Mouse (Mus musculus) lung, postnatal 4 days (tissue): ENCODE results near the gene Msmb.
"Not testable (repeated sequence)": the region's sequence is repeated elsewhere in the genome, so short reads cannot be mapped to it uniquely, and the experiment has no call there.

Experiments
- DNase-seq, 2 experiments: peaks; one replicate each; pipeline ENCODE4 v3.0.0; 2021

The Msmb gene

DNA sequence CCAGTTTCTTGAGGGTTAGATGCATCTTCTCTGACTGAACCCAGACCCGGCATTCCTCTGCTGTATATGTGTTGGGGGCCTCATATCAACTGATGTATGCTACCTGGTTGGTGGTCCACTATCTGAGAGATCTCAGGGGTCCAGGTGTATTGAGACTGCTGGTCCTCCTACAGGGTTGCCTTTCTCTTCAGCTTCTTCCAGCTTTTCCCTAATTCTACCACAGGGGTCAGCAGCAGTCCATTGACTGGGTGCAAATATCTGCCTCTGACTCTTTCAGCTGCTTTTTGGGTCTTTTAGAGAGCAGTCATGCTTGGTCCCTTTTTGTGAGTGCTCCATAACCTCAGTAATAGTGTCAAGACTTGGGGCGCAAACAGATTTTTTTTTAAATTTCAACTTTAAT is 9.0 kb downstream of the Msmb start:
- DNase-seq, result no peak

DNA sequence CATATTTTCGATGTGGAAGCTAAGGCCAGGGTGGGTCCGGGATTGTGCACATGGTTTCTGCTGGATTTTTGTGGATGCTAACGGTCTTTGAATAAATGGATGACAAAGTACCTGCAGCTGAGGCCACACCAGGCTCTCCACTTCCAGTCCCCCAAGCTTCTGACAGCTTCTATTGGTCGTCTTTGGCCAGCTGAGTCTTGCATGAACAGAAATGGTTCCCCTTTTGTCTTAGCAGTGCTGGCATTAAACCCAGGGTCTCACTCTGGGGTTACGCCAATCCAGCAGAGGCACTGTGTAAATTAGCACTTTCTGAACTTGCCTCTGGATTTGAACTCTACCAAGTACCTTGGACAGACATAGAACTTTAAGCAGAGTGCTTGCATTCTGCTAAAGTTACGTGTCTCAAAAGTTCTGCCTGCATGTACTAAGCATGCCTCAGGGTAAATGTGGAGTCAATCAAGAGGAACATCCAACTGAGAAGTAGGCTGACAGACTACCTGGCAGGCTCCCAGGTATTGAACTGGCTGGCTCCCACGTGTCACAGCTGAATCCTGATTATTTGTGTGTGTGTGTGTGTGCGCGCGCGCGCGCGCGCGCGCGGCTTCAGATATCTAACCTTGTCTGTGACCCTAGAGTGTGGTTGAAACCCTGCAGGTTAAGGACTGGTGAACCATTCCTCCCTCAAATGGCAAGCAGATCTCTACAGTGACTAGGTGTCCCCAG is 10.6 kb downstream of the Msmb start:
- DNase-seq, result no peak

DNA sequence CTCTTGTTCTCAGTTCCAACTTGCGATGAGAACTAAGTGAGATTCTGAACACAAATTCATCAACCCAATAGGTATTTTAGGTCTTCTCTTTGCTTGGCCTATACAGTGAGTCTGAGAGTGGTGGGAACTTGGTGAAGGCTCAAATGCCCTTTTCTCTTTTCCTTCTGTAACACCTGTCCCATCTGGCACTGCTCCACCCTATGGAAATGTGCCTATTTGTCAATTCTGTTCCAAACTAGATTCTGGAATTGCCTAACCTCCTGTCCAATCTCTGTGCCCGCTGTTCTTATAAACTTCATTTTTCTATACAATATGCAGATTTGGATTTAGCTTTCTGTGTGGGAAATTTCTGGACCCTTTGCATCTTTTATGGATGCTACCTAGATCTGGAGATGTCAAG is 11.3 kb downstream of the Msmb start:
- DNase-seq, result no peak

DNA sequence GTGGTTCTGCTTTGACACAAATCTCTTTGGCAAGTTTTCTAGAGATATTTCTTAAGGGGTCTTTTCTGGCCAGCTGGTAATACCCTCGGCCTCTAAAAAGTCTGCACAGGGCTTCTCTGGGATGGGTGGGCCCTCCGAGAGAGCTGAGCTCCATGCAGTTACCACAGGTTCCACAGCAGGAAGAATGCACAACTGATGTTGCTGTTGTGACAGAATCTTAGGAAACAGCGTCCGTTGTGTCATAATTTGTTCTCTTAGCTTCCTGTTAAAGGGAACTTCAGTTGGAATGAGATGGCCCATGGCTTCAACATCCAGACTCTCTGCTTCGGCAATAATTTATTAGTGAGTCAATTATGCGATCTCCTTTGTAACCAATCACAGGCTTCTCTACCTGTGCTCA is 12.9 kb downstream of the Msmb start:
- DNase-seq, result no peak

DNA sequence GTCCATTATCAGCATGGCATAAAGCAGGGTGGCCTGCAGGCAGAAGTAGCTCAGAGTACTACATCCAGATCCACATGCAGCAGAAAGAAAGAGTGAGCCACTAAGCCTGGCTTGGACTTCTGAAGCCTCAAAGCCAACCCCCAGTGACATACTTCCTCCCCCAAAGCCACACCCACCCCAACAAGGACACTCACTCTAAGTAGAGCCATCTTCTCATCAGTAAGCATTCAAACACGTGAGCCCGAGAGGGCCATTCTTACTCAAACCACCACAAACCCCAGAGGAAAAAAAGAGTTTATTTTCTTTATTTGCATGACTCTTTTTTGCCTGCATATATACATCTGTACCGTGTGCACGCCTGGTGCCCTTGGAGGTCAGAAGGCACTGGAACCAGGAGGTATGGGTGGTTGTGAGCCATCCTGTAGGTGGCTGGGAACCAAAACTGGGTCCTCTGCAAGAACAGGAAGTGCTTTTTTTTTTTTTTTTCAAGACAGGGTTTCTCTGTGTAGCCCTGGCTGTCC is 17.4 kb downstream of the Msmb start:
- DNase-seq, result peak in 1 of 2 experiments; percentile 21

DNA sequence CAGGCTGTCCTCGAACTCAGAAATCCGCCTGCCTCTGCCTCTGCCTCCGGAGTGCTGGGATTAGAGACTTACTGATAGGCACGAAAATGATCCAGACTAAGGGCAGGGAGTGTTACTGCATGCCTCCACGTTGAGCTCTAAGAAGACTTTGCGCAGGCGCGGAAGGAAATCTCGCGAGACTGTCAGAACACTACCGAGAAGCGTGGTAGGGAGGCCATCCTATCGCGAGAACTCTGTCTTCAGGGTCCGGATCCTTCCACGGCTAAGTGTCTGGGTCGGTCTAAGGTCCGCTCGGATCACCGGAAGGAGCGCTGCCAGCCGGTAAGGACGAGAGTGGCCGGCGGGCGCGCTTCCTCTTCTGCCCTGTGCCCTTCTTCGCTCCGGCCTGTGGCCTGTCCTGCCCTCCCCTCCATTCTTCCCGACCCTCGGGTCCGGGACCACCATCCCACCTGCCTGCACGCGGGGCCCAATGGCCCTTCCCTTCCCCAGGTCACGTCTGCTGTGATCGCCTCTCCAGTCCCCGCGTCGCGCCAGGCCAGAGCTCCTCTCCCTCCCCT is 17.9 kb downstream of the Msmb start, which contains the start of gene Ncoa4:
Gene Ncoa4, plus strand, starts transcription at position 176 of the 557 bp plus-strand sequence.
- peak; percentile 98 to 99 for DNase-seq

DNA sequence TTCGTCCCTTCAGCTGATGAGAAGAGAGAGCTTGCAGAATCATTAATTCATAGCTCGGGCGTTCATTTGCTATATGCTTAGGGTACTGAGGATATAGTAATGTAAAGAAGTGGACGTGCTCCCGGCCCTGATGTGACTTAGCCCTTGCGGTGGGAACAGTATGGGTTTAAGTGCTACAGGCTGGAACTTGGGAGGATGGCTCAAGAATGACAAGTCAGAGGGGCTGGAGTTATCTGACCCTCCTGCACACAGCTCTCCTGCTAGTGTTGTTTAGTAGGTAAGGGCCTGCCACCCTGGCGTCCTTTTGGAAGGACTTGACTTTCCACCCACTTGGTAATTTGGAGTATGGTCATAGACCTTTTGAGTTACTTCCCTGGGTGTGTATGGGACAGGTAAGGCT is 18.7 kb downstream of the Msmb start:
- no peak for DNase-seq

DNA sequence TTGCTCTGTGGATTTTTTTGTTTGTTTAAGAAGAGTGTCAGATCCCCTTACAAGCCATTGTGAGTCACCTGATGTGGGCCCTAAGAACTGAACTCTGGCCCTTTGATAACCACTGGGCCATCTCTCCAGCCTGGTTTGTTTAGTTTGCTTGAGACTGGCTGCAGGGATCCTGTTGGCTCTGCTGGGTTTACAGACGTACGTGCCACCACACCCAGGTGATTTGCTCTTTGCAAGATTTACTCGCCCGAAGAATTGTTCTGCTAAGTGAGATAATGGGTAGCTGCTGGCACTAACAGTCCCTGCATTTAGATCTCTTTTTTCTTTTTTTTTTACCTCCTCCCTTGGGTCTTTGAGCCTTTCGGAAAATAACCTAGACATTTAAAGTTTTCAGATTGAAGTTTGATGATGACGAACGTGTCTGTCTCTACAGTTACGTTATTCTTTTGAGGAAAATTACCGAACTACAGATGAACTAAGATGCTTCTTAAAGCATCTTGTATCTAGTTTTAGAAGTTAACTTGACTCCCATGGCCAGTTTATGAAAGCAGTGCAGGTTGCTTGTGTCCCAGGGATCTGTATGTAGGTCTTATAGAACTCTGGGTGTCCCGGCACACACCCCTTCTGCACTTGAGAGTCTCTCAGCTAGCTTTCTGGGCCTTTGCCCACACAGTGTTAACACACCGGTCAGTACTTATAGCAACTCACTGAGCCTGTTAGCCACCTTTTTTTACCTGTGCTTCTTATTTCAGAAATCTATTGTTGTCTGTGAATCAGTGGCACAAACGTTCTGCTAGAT is 19.5 kb downstream of the Msmb start:
- no peak for DNase-seq

DNA sequence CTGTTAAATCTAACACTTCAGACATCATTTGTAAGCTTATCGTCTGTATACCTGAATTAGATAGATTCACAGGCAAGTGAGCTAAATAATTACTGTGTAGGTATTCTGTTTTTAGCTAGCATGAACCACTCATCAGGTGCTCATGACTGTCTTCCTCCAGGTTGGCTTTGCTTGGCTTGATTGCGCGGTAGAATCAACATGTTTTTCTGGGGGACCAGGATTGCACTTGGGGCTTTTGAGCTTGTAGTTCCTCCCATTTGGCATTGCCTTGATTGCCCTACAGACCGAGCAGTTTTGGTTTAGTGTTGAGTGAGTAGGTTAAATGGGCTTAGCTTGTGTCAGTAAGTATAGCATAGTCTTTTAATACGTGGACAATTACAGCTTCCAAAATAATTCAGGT is 20.4 kb downstream of the Msmb start:
- DNase-seq, result no peak

DNA sequence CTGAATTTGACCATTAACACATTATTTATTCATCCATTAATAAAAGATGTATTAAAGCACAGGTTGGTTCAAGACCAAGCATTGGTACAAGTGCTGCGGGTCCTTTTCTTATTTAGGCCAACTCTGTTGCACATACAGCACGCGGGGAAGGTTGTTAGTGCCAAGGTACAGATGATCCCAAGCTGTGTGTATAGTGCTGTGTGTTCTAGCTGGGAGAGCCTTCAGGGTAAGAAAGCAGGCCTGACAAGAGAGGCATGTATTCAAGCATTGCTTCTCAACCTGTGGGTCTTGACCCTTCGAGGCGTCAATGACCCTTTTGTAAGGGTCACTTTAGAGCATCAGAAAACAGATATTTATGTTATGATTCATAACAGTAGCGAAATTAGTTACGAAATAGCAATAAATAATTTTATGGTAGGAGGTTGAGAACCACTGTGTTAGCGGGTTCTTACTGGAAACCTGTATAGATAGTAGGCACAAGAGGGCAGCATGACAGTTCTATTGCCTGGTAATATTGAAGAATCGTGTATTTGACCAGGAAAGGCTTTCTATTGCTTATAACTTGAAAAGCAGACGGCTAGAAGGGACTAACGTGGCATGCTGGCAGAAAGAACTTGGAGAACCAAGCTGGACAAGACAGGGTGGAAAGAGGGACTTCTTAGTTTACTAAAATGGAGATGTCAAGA is 21.5 kb downstream of the Msmb start:
- DNase-seq, result no peak

DNA sequence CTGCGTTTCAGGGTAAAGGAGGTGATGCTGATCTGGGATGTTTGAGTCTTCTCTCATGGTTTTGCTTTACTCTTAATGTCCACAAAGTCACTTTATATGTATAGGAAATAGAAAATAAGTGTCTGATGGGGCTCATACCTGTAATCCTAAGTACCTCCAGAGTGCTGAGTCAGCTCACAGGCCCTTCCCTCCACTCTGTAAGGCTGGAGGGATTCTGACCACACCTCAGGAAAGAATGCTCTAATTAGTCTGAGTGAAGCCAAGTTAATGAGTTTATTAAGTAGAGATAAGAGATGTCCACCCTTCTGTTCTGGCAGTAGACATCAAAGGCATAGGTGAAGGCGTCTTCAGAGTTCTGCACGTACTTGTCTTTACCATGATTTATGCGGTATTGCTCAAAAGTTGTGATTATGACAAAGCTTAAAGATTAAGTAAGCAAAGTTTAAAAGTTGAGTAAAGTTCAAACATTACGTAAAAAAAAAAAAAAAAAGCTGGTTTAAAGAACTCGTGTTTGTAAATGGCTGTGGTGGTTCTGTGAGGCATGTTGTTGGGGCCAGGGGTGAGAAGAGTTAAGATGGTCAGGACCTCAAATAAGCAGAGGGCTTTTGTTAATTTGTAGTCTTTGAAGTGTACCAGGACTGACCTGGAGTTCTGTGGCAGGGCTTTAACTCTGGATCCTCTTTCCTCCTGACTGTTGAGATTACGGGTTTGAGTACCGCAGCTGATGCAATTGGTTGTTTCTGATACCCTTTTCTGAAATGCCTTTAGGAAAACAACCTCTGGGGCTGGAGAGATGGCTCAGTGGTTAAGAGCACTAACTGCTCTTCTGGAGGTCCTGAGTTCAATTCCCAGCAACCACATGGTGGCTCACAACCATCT is 22.6 kb downstream of the Msmb start:
- DNase-seq, result no peak

DNA sequence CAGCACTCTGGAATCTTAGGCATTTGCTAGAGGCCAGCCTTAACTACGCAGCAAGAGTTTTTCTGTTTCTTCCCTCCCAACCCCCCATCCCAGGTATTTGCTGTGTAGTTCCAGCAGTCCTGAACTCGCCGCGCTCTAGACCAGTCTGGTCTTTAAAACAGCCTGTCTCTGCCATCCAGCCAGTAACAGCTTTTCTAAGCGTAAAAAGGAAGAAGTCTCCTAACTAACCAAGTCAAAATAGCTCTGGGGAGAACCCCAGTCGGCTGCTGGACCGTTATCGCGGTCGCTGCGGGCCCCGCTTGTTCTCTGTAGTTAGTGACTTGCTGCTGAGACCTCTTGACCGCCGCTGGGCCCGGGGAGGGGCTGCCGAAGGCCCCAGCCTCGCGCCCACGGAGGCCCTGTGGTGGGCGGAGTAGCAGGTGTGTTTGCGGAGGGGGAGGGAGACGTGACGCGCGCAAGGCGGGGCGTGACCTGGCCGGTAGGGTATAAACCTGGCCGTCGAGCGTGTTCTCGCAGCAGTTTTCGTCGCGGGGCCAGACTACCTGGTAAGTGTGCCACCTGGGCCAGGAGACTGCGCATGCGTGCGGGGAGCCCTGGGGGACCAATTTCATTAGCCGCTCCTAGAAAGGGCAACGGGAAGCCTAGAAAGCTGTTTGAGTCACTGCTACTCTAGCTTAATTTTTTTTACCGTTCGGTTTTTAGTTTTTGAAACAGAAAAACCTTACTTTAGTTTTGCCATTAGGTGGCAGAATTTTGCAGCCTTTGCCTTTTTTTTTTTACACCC is 23.6 kb downstream of the Msmb start:
- peak; percentile 85 to 86 for DNase-seq

DNA sequence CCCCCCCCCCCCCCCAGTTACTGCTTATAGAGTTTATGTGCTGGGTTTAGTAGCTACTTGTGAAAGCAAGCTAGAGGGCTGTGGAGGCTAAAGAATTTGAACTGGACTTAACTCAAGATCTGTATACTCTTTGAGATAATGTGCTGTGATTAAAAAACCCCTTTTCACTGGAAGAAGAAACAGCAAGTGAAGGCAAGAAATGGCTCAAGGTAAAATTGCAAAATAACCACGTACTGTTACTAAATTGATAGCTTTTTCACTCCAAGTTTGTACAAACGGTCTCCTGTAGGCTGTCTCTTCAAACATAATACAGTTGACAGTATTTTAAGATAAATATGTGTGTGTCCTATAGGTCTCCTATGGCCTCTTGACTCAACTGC is 24.2 kb downstream of the Msmb start:
- DNase-seq, result no peak

DNA sequence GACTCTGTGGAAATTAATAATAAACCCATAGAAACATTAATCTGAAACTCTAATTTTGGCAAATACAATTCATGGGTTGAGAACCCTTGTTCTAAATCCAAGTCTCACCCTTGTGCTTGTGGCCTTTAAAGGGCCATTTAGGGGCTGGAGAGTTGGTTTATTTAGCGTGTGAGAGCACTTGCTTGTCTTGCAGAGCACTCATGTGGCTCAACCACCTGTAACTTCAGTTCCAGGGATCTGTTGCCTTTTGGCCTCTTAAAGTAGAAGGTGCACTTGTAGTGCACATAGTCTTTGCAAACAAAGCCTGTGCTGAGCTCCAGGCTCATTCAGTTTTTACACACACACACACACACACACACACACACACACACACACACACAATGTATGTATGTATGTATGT is 25.0 kb downstream of the Msmb start:
- peak in 1 of 2 experiments; percentile 36 for DNase-seq

DNA sequence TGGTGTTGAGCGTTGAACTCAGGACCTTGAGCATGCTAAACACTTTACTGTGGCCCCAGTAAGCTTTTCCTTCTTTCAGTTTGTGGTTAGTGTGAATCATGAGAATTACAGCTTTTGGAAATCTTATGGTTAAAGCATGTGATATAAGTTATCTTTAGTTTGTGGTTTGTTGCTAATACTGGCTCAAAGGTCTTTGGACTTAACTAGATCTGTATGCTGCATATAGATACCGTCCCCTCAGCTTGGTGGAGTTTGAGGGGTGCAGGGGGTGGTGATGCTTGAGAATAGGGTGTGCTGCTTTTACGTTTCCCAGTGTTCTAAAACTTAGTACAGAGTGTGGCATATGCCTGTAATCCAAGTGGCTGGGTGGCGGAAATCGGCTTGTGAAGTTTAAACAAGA is 25.5 kb downstream of the Msmb start:
- no peak for DNase-seq

DNA sequence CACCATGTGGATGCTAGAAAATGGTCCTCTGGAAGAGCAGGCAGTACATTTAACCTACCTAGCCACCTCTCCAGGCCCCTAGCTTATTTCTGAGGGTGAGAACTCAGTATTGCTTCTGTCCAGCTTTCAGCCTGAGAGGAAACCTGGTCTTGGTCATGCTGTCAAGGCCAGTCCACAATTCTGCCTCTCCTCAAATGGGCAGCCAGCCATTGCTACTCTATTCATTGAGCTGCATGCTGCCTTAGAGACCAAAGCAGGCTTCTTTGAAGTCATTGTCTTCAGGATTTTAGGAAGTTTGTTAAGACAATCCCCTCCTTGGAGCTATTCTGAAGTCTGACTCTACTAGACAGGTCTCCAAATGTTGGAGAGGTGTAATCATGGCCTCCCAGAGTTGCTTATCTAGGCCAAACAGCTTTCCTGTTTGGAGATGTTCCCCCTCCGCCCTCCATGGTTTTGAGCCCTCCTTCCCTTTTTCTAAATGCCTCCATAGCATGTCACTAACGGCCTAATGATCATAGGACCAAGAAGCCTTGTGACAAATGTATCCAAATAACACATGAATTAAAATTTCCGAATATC is 26.9 kb downstream of the Msmb start:
- no peak for DNase-seq

DNA sequence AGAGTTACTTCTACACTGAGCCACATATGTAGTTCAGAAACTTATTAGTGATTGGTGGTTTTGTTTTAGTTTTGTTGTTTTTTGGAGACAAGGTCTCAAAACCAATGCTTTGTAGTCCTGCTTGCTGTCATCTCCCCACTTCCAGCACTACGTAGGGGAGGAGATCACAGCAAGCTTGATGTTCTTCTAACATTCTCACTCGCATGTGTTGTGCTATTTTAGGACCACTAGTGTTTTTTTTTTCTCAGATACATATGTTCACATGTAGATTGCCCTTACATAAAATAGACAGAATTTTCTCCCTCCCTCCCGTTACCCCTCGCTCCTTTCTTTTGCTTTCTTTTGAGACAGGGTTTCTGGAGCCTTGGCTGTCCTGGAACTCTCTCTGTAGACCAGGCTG is 28.3 kb downstream of the Msmb start:
- no peak for DNase-seq

DNA sequence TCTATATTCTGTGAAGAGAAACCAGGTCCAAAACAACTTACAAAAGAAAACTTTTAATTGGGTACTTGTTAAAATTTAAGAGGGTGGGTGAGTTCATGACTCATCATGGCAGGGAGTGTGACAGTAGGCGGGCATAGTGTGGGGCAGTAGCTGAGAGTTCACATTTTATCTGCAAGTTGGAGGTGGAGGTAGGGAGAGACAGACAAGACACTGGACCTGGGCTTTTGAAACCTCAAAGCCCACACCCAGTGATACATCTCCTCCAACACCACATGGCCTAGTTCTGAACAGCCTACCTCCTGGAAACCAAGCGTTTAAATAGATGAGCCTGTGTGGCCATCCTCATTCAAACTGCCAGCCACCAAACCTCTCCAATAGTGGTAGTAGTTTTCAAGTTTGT is 33.5 kb downstream of the Msmb start:
- DNase-seq, result no peak

DNA sequence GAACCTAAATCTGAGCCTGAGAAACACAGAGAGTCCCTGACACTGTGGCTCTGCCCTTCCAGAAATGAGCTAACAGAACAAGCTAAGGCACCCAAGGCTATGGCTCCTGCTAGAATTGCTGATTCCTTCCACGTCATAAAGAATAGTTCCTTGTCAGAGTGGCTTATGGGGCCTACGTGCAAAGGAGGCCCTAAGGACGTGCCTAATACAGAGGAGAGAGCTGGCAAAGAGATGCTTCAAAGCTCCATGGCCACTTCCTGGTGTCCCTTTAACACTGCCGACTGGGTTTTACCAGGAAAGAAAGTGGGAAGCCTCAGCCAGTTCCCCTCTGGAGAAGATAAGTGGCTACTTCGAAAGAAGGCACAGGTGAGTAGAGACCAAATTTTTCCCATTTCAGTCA is 34.8 kb downstream of the Msmb start:
- DNase-seq, result not testable (repeated sequence)

DNA sequence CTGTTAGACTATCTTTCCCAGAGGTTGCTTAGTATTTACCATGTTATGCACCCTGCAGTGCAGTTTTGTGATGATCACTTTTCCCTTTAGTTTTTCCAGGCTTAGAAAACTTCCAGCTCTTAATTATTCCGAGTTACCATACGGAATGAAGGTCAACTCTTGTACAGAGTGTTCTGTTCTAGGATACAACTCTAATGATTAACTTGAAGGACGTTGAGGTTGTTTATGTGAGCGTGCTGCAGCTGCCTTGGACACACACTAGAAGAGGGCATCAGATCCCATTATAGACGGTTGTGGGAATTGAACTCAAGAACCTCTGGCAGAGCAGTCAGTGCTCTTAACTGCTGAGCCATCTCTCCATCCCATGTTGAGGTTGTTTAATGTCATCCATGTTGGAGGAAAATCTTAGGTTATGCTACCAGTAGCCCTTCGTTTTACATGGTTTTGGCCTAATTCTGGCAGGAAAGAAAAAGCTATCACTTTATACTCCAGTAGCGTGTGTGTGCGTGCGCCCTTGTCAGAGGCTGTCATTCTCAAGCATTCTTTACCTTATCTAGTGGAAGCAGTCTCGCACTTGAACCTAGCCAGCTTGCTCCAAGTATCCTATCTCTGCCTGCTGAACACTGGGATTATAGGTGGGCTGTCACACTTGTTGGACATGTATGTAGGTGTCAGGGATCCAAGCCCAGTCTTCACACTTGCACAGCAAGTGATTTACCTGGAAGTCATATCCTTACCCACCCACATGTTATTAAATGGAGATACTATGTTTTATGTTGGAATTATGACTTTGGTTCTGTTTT is 37.8 kb downstream of the Msmb start:
- DNase-seq, result no peak
